Mouse (Mus musculus): ENCODE results near the gene Slc9a3r2. TPM values are rescaled to one million over a fixed set of nuclear protein-coding genes. Genes with fewer than 3 reads are reported as not detected.
"Not testable (repeated sequence)": the region's sequence is repeated elsewhere in the genome, so short reads cannot be mapped to it uniquely, and the experiment has no call there.

The Slc9a3r2 gene
- total RNA-seq, 2 experiments from 2014 or later = 41.1 to 43.3 TPM

DNA sequence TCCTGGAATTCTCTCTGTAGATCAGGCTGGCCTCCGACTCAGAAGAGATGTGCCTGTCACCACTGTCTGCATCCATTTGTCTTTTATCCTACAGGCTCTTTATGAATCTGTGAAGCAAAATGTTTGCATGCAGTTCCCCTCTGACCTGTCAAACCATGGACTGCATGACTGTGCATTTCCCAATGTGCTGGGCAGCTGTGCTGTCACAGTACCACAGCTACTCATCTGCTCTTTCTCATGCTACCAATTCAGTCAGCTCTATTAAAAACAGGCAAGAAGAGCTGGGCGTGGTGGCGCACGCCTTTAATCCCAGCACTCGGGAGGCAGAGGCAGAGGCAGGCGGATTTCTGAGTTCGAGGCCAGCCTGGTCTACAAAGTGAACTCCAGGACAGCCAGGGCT lies 16.9 kb upstream of the Slc9a3r2 start:
- not testable (repeated sequence) for DNase-seq

DNA sequence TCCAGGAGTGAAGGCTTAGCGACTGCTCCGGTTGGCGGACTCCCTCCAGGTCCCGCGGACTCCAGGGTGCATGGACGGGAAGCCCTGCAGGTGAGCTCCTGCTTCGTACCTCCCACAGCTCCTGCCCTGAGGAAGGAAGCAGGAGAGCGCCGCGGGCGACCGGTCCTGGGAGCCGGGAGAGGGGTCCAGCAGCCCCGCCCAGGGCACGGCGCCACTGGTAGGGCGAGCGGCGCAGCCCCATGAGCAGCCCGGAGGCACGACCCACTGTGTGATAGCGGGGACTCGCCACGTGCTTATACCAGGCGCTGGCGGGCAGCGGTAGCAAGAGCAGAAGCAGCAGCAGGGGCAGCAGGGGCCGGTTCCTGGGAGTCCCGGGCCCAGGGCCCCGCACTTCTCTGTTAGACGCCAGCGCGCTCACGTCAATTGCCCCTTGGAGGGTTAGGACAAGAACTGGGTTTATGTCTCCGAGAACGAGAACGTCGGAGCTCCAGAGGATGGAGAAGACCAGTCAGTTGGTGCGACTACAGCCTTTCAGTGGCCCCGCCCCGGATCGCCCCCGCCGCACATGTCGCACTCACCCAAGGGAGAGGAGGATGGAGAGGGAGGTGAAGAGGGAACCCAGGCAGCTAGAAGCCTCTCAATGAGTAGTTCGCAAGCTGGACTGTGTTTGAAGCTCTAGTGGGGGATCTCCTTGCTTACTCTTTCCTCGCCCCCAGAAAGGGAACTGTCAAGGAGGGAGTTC lies 8.1 kb upstream of the Slc9a3r2 start, which contains the start of gene Npw:
Gene Npw (minus strand): TSS at position 441 of the 742 bp plus-strand sequence.
- no peak for DNase-seq

DNA sequence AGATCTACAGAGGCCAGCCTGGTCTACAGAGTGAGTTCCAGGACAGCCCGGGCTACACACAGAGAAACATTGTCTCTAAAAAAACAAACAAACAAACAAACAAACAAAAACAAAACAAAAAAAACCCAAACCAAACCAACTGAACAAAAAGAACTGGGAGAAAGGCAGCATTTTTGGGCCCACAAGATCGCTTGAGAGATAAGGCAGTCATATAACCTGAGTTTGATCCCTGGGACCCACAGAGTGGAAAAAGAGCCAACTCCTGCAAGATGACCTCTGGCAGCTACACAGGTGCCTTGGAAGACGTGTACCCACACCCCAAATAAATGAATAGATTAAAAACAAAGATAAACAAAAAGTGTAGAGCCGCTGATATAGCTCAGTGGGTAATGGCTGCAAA lies 4.8 kb upstream of the Slc9a3r2 start:
- DNase-seq = no peak

DNA sequence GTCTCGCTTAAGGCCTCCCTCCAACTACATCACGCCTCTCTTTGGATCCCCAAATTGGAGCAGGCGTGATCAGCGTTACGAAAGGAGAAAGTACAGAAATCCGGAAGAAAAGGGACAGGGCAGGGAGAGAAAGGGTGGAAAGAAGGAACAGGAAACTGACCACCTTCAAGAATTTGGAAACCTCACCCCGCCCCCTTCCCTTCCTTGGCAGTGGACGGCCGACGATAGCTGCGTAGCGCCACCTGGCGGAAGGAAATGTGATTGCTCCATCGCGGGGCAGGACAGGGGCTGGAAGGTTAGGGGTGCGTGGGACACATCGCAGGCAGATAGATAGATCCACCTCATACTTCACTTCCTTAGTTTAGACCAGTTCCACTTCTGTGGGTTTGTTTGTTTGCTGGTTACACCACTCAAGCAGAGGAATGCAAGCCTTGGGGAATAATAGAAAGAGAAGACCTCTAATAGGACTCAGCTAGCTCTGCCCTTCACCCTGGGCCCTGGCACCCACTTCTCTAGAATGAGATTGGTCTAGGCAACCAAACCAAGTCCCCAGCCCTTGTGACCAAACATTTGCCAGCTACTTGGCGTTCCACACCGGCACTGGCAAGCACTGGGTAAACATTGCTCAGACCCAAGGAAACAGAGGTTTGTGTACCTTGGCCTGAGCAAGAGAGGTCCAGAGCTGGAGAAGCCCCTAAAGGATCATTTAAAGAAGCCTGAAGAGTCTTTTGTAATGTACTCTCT lies 4.0 kb upstream of the Slc9a3r2 start:
- DNase-seq = peak; percentile 44 to 61

DNA sequence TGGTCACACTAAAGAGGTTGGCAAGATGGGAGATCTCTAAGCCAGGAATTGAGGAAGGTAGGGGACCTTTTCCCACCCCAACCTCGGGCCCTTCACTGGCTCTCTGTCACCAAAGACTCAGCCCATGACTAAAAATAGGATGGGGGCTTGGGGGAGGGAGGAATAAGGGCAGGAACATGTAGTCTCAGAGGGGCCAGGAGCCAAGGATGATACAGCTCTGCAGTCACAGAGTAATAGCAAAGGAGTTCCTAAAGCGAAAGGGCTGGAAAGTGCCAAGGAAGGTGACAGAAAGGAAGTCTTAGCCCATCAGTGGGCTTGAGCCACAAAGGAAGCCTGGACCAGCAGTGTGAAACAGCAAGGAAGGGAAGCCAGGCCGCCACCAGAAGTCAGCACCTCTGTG lies 1.7 kb upstream of the Slc9a3r2 start:
- DNase-seq = no peak

DNA sequence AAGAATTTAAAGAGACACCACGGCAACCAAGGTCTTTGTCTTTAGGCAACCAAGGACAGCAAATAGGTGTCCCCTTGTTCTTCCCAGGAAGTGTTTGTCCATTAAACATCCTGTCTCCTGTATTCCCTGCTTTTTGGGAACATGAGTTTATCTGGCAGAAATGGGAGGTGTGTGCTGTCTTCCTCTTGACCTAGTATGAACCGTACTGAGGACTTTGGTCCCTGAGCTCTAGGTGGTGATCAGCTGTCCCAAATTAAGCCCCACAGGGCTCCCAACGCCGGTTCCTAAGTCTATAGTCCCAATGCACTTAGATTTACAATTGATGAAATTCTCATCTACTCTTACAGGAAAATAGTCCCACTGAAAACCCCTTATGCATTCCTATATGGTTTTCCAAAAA lies 639 bp upstream of the Slc9a3r2 start:
- DNase-seq = no peak

DNA sequence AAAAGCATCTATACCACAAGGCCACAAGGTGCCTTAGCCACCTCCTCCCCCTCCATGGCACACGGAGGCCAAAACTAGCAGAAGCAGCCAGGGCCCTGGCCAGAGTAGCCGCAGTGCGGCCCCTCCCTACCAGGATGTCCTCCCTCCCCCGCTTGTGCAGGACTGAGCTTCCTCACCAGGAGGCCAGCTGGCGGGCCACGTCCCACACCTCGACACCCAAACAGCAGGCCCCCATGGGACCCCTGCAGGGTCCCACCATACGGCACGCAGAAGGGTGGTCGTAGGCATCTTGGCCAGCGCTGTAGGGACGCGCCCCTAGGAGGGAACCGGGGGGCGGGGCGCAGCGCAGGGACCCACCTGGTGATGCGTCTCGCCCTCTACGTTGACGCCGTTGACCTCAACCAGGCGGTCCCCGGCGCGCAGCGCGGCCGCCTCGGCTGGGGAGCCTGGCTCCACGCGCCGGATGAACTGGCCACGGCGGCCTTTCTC lies 502 bp downstream of the Slc9a3r2 start:
- DNase-seq = no peak

DNA sequence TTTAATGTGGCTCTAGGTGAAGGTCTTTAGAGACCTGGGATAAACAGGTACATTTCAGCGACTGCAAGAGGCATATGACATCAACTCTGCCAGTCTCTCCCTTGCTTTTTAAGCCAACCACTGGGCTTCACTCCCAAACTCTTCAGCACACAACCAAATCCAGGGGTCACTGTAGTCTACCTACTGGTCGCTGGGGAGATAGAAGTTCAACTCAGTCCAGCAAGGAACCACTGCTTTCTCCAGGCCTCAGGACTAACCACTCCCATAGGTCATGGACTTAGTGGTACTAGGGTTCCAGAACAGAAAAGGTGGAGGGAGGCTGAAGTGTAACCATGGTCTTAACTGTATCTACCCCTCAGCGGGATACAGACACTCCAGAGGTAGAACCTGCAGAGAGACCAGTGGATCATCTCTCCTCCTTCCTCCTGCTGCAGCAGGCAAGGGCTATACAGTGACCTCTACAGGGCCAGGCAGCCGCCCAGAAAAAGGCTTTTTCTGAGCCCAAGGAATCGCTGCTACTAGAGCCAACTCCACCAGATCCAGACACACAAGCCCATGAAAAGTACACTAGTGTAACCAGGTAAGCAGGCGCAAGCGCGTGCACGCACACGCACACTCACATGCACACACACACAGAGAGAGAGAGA lies 1.3 kb downstream of the Slc9a3r2 start:
- DNase-seq = no peak

DNA sequence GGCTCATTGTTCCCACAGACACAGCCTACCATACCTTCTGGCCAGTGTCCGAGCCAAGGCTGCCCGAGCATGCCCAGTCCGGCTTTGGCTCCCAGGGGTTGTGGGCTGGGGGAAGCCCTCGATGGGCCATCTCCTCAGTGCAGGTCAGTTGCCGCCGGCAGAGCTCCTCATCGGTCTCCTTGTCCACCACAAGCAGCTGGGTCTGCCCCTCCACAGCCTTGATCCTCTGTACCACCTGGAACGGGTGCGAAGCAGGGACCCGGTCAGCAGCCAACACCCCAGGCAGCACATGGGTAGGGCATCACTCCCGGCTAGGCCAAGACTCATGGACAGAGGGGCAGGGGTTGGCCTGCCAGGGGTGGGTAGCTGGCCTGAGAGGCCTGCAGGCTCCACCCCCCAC lies 2.6 kb downstream of the Slc9a3r2 start:
- DNase-seq = no peak

DNA sequence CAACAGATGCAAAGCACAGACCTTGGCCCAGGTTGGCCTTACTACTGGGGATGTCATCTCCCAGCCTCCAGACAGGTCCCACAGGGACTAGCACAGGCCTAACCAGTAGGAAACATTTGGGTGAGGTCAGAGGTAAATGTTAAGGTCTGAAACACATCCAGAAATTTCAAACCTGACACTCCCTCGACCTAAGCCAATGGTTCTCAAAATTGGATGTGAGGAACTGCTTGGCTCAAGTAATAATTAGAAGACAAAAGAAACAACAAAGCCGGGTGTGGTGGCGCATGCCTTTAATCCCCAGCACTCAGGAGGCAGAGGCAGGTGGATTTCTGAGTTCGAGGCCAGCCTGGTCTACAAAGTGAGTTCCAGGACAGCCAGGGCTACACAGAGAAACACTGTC lies 3.7 kb downstream of the Slc9a3r2 start:
- DNase-seq = no peak

DNA sequence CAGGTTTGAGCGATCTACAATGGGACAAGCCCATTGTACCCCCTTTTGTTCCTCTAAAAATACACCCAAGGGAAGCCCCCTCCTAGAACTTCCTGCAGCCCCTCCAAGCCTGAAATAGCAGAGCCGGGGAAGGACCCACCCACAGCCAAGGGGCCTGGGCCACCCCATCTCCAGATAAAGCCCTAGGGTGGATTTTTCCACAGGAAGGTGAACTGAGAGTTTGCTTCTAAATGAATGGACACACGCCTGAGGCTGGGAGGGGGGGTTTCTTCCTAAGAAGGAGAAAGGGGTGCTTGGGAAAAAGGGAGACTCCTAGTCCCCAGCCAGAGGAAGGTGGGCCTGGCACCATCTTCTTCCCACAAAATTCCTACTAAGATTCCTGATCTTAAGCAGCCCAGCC lies 4.2 kb downstream of the Slc9a3r2 start:
- DNase-seq = no peak

DNA sequence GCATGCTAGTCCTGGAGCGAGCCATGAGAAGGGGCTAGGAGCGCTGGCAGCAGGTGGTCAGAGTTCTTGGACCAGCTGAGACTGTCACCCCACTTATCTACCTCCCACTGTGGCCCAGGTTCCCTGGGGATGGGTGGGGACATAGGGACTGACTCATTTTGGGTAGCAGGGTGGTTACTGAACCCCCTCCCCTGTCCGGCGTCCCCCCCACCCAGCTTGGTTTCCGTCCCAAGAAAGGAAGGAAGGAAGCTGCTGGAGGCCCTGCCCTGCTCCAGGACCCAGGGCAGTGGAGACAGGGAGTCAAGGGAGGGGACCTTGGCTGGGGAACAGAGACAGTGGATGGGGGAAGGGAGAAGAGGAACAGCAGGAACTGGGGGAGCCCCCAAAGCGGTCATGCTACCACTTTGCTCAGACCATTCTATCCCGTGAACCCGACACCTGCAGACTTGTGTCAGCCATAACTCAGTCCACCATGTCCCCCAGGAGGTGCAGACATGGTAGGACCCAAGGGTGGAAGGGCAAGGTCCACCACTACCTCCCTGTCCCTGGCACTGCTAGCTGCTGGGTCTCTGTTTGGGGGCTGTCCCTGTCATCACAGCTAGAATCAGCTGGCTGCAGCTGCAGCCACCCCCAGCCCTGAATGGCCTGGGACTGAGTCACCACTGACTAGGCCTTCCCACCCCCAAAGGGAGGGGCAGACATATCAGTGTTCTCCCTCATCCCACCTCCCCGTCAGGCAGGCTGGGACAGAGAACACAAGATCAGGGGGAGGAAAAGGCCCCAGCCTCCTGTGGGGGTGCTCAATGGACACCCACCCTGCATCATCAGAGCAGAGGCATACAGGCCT lies 5.0 kb downstream of the Slc9a3r2 start:
- DNase-seq = no peak

DNA sequence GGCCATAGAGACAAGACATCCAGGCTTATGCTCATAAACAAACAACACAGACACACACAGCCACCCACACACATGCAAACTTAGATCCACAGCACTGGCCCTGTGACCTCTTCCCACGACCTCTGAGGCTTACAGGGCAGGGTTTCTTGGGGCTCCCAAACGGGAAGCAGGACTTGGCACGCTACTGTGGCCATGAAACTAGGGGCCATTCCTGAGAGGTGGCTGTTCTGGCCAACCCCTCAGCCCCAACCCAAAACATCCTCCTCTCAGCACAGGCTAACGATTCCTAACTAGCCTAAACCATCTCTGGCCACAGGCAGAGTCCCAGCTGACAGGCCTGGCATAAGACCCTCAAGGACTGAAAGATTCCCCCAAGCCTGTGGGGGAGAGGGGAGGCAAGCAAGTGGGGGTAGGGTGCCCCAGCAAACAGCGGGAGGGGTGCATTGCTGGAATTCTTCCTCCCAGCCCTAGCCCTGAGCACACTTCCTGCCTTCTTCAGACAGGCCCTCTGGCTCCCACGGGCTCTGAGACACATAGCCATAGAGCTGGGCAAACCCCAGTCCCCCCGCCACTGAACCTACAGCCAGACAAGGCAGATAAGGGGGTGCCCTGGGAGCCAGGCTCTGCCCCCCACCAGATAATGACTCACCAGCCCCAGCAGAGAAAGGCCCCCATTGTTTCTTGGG lies 6.0 kb downstream of the Slc9a3r2 start:
- no peak for DNase-seq

DNA sequence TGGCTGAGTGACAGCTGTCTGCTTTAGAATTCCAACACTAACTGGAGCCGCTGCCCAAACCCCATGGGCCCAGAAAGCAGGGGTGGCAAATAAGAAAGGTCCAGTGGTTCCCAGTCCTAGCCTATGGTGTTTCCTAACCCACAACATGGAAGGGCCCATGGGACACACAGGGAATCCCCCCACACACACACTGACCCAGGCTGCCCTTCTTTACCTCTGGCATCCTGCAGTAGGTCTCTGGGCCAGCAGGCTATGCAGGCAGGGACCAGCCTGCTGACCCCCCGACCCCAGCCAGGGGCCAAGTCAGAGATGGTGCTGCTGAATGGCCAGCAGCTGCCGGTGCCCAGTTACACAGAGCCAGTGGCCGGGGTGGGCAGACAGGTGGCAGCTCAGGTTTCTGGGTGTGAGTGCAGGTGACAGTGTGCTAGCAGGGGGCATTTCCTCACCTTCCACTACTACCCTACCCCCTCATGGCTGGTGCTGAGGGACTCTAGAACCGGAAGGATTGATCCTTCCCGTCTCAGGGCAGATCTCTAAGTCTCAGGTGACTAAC lies 7.3 kb downstream of the Slc9a3r2 start:
- DNase-seq = no peak

DNA sequence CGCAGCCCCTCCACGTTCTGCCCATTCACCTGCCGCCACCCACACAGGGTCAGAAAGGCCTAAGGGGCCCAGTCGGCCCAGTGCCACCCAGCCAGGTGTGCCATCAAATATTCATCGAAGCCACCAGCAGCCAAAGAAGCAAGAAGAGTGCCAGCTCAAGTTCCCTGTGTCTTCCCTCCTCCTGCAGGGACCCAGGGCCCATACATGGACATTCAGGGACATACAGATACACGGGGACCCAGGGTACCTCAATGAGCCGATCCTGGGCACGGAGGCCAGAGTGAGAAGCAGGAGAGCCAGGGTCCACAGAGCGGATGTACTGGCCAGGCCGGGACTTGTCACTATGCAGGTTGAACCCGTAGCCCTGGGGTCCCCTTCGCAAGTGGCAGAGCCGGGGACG lies 8.2 kb downstream of the Slc9a3r2 start:
- DNase-seq = no peak

DNA sequence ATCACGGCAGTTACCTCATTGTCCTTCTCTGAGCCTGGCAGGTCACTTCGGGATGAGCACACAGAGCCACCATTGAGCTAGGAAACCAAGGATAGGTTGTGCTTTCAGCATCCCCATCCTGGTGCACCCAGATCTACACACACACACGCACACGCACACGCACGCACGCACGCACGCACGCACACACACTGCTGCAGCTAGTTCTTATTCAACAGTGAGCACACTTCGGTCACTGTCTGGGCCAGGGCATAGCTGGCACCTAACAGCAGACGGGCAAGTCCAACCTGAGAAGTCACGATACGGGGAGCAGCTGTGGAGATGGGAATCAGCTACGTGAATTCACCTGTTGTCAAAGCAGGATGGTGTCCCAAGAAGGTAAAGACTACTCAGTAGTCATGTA lies 9.5 kb downstream of the Slc9a3r2 start:
- no peak for DNase-seq

DNA sequence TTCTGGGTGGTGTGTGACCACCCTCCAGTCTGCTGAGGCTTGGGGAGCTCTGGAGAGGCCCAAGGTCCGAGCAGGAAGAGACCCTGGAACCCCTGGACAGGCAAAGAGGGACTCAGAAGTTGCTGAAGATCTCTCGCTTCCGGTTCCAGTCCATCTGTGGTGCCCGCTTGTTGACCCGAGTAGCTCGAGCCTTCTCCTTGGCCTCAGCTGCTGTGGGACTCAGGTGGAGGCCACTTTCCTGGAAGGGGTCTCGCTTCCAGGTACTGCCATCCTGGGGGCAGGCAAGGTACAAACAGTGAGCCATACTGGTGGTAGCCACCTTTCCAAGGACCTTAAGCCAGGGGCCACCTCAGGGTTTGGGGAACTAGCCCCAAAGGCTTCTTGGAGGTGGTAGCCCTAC lies 10.0 kb downstream of the Slc9a3r2 start:
- DNase-seq = no peak

DNA sequence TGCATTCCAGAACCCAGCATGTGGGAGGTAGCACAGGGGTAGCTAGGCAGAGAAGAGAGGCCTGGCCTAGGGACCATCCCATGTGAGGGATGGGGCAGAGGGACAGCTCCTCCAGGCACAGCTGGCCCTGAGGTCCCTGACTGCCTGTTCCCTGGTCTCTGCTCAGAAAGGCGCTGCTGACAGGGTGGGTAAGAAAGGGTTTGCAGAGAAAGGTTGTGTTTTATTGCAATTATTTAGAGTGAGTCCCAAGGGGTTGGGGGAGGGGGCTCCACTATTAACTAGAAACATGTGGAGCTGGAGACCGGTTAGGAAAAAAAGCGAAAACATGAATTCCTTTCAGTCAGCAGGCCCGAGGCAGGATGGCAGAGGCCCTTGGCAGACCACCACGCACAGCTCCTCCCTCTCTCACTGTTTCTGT lies 10.5 kb downstream of the Slc9a3r2 start:
- DNase-seq = no peak

DNA sequence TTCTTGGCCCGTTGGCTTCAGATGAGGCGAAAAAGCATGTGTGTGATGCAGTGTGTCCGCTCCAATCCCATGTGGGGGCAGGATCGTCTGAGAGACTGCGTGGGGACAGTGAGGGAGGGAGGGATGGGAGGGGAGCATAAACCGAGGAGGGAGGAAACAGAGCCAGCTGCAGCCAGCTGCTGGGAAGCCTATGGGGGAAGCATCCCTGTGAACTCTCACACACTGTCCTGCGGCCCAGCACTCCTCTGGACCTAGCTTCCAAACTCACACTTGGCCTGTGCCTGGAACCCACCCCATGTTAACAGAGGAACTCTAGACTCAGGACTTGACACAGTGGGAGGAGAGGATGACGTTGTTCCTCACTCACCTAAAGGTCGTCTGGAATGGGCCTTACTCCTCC lies 11.3 kb downstream of the Slc9a3r2 start:
- no peak for DNase-seq

DNA sequence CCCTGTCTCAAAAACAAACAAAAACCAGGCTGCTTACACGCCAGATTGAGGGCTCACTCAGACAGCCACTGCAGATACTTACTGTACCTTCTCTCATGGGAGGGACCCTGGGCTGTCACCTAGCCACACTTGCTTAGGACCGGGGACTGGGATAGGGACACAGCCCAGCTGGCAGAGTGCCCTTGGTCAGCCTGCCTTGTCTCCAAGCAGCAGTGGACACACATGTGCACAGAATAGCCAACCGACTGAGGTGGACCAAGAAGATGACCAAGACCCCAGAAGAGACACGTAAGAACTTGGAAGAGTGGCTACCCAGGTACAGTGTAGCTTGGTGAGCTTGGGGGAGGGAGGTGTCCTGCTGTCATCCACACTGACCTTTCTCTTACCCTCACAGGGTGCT lies 11.9 kb downstream of the Slc9a3r2 start:
- DNase-seq = no peak

DNA sequence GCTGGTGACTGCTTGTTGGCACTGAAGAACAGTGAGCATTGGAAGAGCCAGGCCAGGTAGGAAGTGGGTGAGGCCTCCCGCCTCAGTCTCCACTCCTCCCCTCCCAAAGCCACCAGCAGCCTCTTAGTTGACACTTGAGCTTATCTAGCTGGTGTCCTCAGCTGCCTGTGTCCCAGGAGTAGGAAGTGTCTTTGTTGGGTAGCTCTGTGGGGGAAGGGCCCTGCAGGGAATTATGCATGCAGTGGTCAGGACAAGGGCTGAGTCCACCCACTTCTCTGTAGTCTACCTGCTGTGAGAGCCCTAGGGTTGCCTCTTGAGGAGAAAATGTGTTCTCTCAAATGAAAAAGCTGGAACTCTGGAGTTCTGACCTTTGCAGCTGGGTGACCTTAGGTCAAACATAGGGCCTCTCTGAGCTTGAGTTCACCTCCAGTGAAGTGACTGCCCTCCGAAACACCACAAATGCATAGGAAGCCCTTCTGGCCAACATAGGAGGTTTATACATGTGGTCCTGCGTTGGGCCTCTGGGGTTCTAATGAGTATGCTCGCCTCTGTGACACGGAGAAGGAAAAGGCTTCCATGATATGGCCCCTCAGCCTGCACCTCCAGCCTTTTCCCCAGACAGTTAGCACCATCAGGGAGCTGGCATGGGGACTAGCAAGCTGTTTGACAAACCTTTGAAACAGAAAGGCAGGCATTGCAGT lies 13.2 kb downstream of the Slc9a3r2 start:
- DNase-seq = no peak
